Mouse (Mus musculus) stomach, postnatal 0 days (tissue): Measurements from ENCODE around the gene Ran.

ENCODE experiments used
- CTCF ChIP-seq: IDR thresholded peaks from 2 replicates; pipeline ENCODE4 v1.5.1; 2016; ENCODE audit warnings: antibody characterized with exemption, low read depth, mild to moderate bottlenecking, moderate library complexity
- EP300 ChIP-seq: optimal IDR thresholded peaks from 2 replicates; pipeline ENCODE3; 2016; ENCODE audit warnings: antibody characterized with exemption

DNA sequence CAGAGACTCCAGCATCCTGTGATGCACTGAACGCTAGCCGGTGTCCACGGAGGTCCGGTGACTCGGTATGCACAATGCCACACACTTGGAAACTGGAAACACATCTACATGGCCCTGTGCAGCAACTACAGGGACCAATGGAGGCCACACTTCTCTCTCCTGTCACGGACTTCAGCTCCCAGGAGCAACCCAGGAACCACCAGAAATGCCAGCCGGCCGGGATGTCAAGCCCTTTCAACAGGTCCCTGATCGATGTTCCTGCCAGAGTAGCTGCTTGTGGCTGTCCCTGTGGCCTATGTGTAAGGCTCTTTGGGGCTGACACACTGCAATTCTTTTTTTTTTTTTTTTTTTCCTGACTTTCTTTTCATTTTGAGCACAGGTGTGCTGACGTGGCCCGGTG, 44.3 kb downstream of the Ran start:
- TF ChIP-seq CTCF (no peak), EP300 (no peak)
